Mouse (Mus musculus): ENCODE results near the gene Lrba.
A peak's percentile ranks its signal among the peaks of the same experiment; 100 is the strongest.

Gene Lrba

GRCm38 (mm10) chr3:86522880-86523505 is 298.5 kb downstream of the Lrba start:
- DNase-seq = no peak

- no peak for DNase-seq
Measured at GRCm38 (mm10) chr3:86531531-86532269, 307.2 kb downstream of the Lrba start.

- no peak for DNase-seq
Measured at GRCm38 (mm10) chr3:86536751-86537150, 312.3 kb downstream of the Lrba start.

- DNase-seq = no peak
Measured at GRCm38 (mm10) chr3:86538645-86539554, 314.4 kb downstream of the Lrba start.

GRCm38 (mm10) chr3:86539555-86540168 is 315.2 kb downstream of the Lrba start:
- no peak for DNase-seq

GRCm38 (mm10) chr3:86541074-86541614 is 316.7 kb downstream of the Lrba start:
- DNase-seq = no peak

- DNase-seq = no peak
Measured at GRCm38 (mm10) chr3:86541863-86542397, 317.4 kb downstream of the Lrba start.

GRCm38 (mm10) chr3:86544785-86545184 is 320.3 kb downstream of the Lrba start:
- DNase-seq = no peak

GRCm38 (mm10) chr3:86545945-86546344 is 321.5 kb downstream of the Lrba start:
- no peak for DNase-seq

- DNase-seq = peak; percentile 64
Measured at GRCm38 (mm10) chr3:86546471-86547250, 322.2 kb downstream of the Lrba start.

- DNase-seq = no peak
Measured at GRCm38 (mm10) chr3:86547251-86547791, 322.8 kb downstream of the Lrba start.

GRCm38 (mm10) chr3:86548091-86549015 is 323.9 kb downstream of the Lrba start, which contains the start of gene Mab21l2:
TSS of gene Mab21l2 (minus strand) at chr3:86548629.
- DNase-seq = peak; percentile 37

GRCm38 (mm10) chr3:86550301-86551010 is 326.0 kb downstream of the Lrba start:
- no peak for DNase-seq

GRCm38 (mm10) chr3:86551011-86551728 is 326.7 kb downstream of the Lrba start:
- no peak for DNase-seq

GRCm38 (mm10) chr3:86552170-86552569 is 327.7 kb downstream of the Lrba start:
- no peak for DNase-seq

- DNase-seq = no peak
Measured at GRCm38 (mm10) chr3:86558976-86559375, 334.5 kb downstream of the Lrba start.

GRCm38 (mm10) chr3:86559635-86560034 is 335.2 kb downstream of the Lrba start:
- no peak for DNase-seq

- DNase-seq = no peak
Measured at GRCm38 (mm10) chr3:86560281-86561022, 336.0 kb downstream of the Lrba start.

Measured in cerebellum, adult 9-10 months (tissue).